Mouse (Mus musculus) heart, embryonic 11.5 days (tissue): ENCODE measurements around the gene Cysrt1. TPM values are rescaled to one million over a fixed set of nuclear protein-coding genes. Genes with fewer than 3 reads are reported as not detected.

Source experiments
- ATAC-seq: fragments of 200-750 bp; cut with Nextera tagmentation; replicated peaks from 2 replicates; pipeline ENCODE4 v1.8.0; 2017; ENCODE audit warnings: moderate library complexity; ENCODE audit not compliant: insufficient number of reproducible peaks, low FRiP score, low TSS enrichment
- H3K27ac ChIP-seq: fragments of 300-500 bp; sonication (generic); 2 replicates; pipeline ENCODE4 v1.5.1; 2014; ENCODE audit warnings: mild to moderate bottlenecking, low read depth, low read length
- H3K27me3 ChIP-seq: fragments of 300-500 bp; sonication (generic); 2 replicates; pipeline ENCODE4 v1.6.1; 2014; ENCODE audit warnings: mild to moderate bottlenecking, low read length, mixed read lengths; ENCODE audit not compliant: control insufficient read depth, insufficient read depth
- H3K36me3 ChIP-seq: fragments of 300-500 bp; sonication (generic); 2 replicates; pipeline ENCODE4 v1.6.1; 2014; ENCODE audit warnings: mild to moderate bottlenecking, low read length, moderate library complexity, mixed read lengths; ENCODE audit not compliant: control insufficient read depth, insufficient read depth
- H3K4me1 ChIP-seq: fragments of 300-500 bp; sonication (generic); 2 replicates; pipeline ENCODE4 v1.6.1; 2014; ENCODE audit warnings: low read length; ENCODE audit not compliant: control insufficient read depth, insufficient read depth
- H3K4me2 ChIP-seq: fragments of 300-500 bp; sonication (generic); 2 replicates; pipeline ENCODE4 v1.6.1; 2014; ENCODE audit warnings: mild to moderate bottlenecking, moderate library complexity
- H3K4me3 ChIP-seq: fragments of 300-500 bp; sonication (generic); 2 replicates; pipeline ENCODE4 v1.5.1; 2014; ENCODE audit warnings: low read depth, low read length
- H3K9ac ChIP-seq: fragments of 300-500 bp; sonication (generic); 2 replicates; pipeline ENCODE4 v1.6.1; 2014; ENCODE audit warnings: mild to moderate bottlenecking, low read depth, low read length, moderate library complexity
- H3K9me3 ChIP-seq: fragments of 300-500 bp; sonication (generic); replicated peaks from 2 replicates; pipeline ENCODE4 v1.6.1; 2016; ENCODE audit warnings: low read length; ENCODE audit not compliant: control insufficient read depth
- WGBS: fragments of 180-500 bp; shearing (Covaris S2); extraction: QIAGEN DNeasy Blood & Tissue Kit; methylation state at CpG from one replicate; pipeline ENCODE4 v1.1.7; 2014; ENCODE audit not compliant: insufficient replicate concordance; 5-methylcytosine and 5-hydroxymethylcytosine counted together
- polyA plus RNA-seq: library from polyadenylated mRNA; unstranded; fragments of >200 nt; fragmentation: Nextera tagmentation; extraction: Ambion mirVana; gene quantifications from 2 replicates; pipeline ENCODE4 v1.2.1, GENCODE M21; 2014

The Cysrt1 gene
- polyA plus RNA-seq, 1 experiment from 2014 or later, result not detected

GRCm38 (mm10) chr2:25197946-25198345 lies 44.3 kb downstream of the Cysrt1 start:
- Histone ChIP-seq H3K4me1 (peaks cover 31% of the 10 kb centered on the region), H3K4me3 (no peak overlapping the region), H3K27me3 (peaks cover 21% of the 10 kb centered on the region), H3K9me3 (no peaks in the 10 kb centered on the region), H3K4me2 (no peak overlapping the region), H3K9ac (no peak overlapping the region), H3K36me3 (peaks cover 23% of the 10 kb centered on the region), H3K27ac (no peak overlapping the region)
- no peak for ATAC-seq

- Histone ChIP-seq H3K36me3 (peaks cover 16% of the 10 kb centered on the region), H3K9ac (peak overlapping the region; percentile 16; the same call in 1 of the 2 replicates), H3K27me3 (peaks cover 21% of the 10 kb centered on the region), H3K4me3 (no peak overlapping the region), H3K9me3 (no peaks in the 10 kb centered on the region), H3K4me2 (peak overlapping the region; percentile 76), H3K27ac (peak overlapping the region; percentile 70), H3K4me1 (peaks cover 32% of the 10 kb centered on the region)
- ATAC-seq, result no peak
- WGBS, result 15% methylated on average over 2 of the region's 2 CpGs
Observed at GRCm38 (mm10) chr2:25197191-25197590, 45.1 kb downstream of the Cysrt1 start.

GRCm38 (mm10) chr2:25196172-25196954 lies 45.9 kb downstream of the Cysrt1 start, which contains the start of gene Tor4a:
TSS of gene Tor4a (minus strand) at chr2:25196886.
- peaks cover 32% of the 10 kb centered on the region for H3K4me1 ChIP-seq
- H3K36me3 ChIP-seq, result peaks cover 15% of the 10 kb centered on the region
- peak within 1 kb of the TSS; percentile 76 for H3K4me2 ChIP-seq
- H3K9me3 ChIP-seq, result no peaks in the 10 kb centered on the region
- 8% methylated on average over 8 of the region's 8 CpGs for WGBS
- H3K27me3 ChIP-seq, result peaks cover 21% of the 10 kb centered on the region
- ATAC-seq, result peak; percentile 59
- H3K9ac ChIP-seq, result peak within 1 kb of the TSS; percentile 54
- H3K4me3 ChIP-seq, result peak within 1 kb of the TSS; percentile 43
- peak within 1 kb of the TSS; percentile 70 for H3K27ac ChIP-seq

- Histone ChIP-seq H3K27ac (peak overlapping the region; percentile 70), H3K9me3 (no peaks in the 10 kb centered on the region), H3K36me3 (peaks cover 9% of the 10 kb centered on the region; the same call in 1 of the 2 replicates), H3K4me3 (peak overlapping the region; percentile 43), H3K27me3 (peaks cover 21% of the 10 kb centered on the region), H3K4me2 (peak overlapping the region; percentile 76), H3K4me1 (peaks cover 32% of the 10 kb centered on the region), H3K9ac (peak overlapping the region; percentile 54)
- 14% methylated on average over 55 of the region's 55 CpGs for WGBS
- ATAC-seq, result no peak
Observed at GRCm38 (mm10) chr2:25195211-25196156, 46.8 kb downstream of the Cysrt1 start.

- no peak overlapping the region for H3K27ac ChIP-seq
- no peak for ATAC-seq
- H3K4me3 ChIP-seq, result no peak overlapping the region
- H3K27me3 ChIP-seq, result peaks cover 21% of the 10 kb centered on the region
- peak overlapping the region; percentile 76 for H3K4me2 ChIP-seq
- no peak overlapping the region; the same call in 1 of the 2 replicates for H3K9ac ChIP-seq
- WGBS, result 73% methylated on average over 17 of the region's 17 CpGs
- no peaks in the 10 kb centered on the region for H3K9me3 ChIP-seq
- peaks cover 32% of the 10 kb centered on the region for H3K4me1 ChIP-seq
- peaks cover under 1% of the 10 kb centered on the region; the same call in 1 of the 2 replicates for H3K36me3 ChIP-seq
Observed at GRCm38 (mm10) chr2:25194486-25195171, 47.6 kb downstream of the Cysrt1 start.

- Histone ChIP-seq H3K4me2 (no peak overlapping the region), H3K27ac (no peak overlapping the region), H3K4me1 (peaks cover 32% of the 10 kb centered on the region), H3K9ac (no peak overlapping the region), H3K9me3 (no peaks in the 10 kb centered on the region), H3K4me3 (no peak overlapping the region), H3K27me3 (peaks cover 21% of the 10 kb centered on the region), H3K36me3 (no peaks in the 10 kb centered on the region; the same call in 1 of the 2 replicates)
- no peak for ATAC-seq
- 73% methylated on average over 5 of the region's 5 CpGs for WGBS
Observed at GRCm38 (mm10) chr2:25194006-25194405, 48.2 kb downstream of the Cysrt1 start.

GRCm38 (mm10) chr2:25193330-25193770 lies 48.9 kb downstream of the Cysrt1 start:
- Histone ChIP-seq H3K4me3 (no peak overlapping the region), H3K36me3 (no peaks in the 10 kb centered on the region; the same call in 1 of the 2 replicates), H3K27me3 (peaks cover 21% of the 10 kb centered on the region), H3K4me2 (peak overlapping the region; percentile 43), H3K9me3 (no peaks in the 10 kb centered on the region), H3K9ac (no peak overlapping the region), H3K27ac (no peak overlapping the region), H3K4me1 (peaks cover 32% of the 10 kb centered on the region)
- under 1% methylated on average over 6 of the region's 6 CpGs for WGBS
- ATAC-seq, result 0 out of 2 replicates have a peak, but pooled peaks have one; percentile 41
